Mouse (Mus musculus) cerebellum, adult 2 months (tissue): ENCODE measurements around the gene Acot1.

ENCODE experiments used
- CTCF ChIP-seq: fragments of 200-500 bp; IDR thresholded peaks from 2 replicates; pipeline ENCODE4 v1.5.1; 2011; ENCODE audit warnings: low read depth, mild to moderate bottlenecking, control low read depth, low read length, moderate library complexity, borderline replicate concordance; ENCODE audit not compliant: insufficient read depth
- POLR2A ChIP-seq: fragments of 200-500 bp; IDR thresholded peaks from 2 replicates; pipeline ENCODE4 v1.6.1; 2011; ENCODE audit warnings: low read length, control low read depth, borderline replicate concordance; ENCODE audit not compliant: insufficient read depth

GRCm38 (mm10) chr12:84034108-84034507 lies 24.8 kb downstream of the Acot1 start:
- TF ChIP-seq POLR2A (no peak), CTCF (no peak)
